Mouse (Mus musculus) c-Kit-positive CD71-negative TER-119-negative erythroid progenitor cells, embryonic 14.5 days (primary cell): Measurements from ENCODE around the gene Rnase11.
"Not testable (repeated sequence)": the region's sequence is repeated elsewhere in the genome, so short reads cannot be mapped to it uniquely, and the experiment has no call there.

Experiments
- DNase-seq: peaks from one replicate; pipeline ENCODE4 v3.0.0-alpha.2; 2013; ENCODE audit warnings: low read depth

The Rnase11 gene

DNA sequence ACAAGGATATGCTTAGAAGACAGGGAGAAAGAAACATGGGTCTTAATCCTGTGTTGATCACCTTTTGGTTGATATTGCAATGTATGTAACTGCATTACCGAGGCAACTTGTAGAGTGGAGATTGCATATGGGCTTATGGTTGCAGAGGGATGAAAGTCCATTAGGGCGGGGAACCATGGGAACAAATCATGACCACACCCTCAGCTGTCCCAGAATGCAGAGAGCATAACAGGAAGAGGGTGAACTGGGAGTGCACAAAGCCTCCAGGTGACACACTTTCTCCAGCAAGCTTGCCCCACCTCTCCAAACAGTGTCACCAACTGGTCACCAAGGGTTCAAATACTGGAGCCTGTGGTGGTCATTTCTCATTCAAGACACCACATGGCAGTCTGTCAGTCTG lies 31.1 kb upstream of the Rnase11 start:
- no peak for DNase-seq

DNA sequence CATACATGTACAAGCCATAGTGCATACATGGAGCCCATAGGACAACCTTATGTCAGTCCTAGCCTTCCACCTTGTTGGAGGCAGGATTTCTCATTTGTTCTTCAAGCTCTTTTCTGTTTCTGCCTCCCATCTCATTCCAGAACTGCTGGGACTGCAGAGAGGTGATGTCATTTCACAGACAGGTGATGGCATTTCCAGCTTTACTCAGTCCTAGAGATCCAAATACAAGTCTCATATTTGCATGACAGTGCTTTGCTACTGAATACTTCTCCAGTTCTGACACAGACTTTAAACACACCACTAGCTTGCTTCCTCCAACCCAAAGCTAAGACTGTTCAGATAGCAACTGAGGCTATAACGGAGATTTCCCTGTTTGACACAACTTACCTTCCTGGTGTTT lies 29.2 kb upstream of the Rnase11 start:
- no peak for DNase-seq

DNA sequence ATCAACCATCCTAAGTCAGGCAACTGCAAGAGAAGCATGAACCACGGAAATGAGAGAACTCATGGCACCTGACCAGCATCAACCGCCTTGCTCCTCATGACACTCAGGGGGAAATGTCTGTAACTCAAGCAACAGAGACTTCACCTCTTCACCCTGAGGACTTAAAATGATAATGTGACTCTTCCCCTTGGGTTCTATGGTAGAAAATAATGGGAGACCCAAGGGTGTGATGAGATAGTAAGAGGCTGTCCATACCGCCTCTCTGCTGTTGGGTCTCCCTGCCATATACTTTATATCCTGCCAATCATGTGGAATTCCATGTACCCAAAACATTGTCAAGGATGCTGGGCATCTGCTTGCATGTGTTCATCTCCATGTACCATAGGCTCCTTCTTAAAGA lies 24.4 kb upstream of the Rnase11 start, which contains the start of gene Olfr750:
Gene Olfr750, minus strand, starts transcription at position 101 of the 400 bp plus-strand sequence.
- DNase-seq = no peak

GRCm38 (mm10) chr14:51069617-51070016 lies 19.7 kb upstream of the Rnase11 start:
- DNase-seq = no peak

DNA sequence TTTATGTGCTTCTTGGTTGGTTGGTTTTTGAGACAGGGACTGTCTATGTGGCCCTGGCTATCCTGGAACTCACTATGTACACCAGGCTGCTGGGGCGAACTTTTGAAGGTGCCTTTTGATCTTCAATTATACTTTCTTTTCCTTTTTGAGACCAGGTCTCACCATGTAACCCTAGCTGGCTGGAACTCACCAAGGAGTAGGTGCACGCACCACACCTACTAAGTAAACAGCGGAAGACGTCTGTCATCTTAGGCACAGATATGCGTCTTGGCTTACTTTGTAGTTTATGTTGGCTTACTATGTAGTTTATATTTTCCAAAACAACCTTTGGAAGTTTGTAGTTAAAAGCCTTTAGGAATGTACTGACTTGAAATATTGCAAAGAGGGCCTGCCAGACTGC lies 19.0 kb upstream of the Rnase11 start:
- DNase-seq = no peak

GRCm38 (mm10) chr14:51060761-51061160 lies 10.8 kb upstream of the Rnase11 start:
- DNase-seq = no peak

- no peak for DNase-seq
Observed at GRCm38 (mm10) chr14:51057401-51057831, 7.5 kb upstream of the Rnase11 start, which contains the start of gene Rnase12. Gene Rnase12 (minus strand): TSS chr14:51057661.

DNA sequence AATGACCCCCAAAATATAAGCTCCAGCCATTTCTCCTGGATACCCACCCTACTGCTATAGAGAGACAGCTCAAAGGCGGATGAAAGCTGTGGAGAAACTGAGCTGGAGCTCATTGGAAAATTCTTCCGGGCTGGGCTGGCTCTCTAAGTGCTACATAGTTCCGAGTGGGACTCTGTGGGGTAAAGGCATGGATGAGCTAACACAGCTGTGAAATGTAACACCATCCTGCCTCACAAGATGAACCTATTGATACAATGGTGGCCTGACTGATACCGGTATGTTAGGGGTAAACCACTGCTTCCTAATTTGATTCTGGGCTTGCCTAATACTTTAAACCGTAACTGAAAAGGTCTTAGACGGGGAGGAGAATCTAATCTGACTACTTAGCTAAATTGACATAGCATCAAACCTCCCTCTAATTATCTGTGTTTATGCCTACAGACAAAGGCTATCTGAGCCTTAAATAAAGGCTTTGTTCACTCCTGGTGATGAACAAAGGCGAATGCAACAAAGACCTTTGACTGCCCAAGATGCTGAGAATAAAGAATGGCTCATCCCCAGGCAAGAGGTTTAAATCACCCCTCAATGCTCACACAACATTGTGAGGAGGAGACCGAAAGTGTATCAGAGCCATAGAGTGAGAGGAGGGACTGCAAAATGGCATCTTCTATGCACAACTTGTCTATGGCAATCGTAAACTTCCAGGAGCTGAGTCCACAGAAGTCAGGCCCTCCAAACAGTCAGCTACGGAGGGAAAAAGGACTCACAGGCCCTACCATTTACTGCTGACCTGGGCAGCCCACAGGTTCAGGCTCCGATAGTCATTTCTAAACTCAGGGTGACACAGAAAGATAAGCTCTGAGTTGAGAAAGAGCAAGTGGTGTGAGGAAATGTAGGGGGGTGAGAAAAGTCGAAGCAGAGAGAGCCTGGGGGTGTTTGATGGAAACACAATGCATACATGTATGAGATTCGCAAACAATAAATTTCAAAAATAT lies 4.6 kb upstream of the Rnase11 start:
- no peak for DNase-seq

GRCm38 (mm10) chr14:51053176-51053575 lies 3.2 kb upstream of the Rnase11 start:
- DNase-seq = no peak

DNA sequence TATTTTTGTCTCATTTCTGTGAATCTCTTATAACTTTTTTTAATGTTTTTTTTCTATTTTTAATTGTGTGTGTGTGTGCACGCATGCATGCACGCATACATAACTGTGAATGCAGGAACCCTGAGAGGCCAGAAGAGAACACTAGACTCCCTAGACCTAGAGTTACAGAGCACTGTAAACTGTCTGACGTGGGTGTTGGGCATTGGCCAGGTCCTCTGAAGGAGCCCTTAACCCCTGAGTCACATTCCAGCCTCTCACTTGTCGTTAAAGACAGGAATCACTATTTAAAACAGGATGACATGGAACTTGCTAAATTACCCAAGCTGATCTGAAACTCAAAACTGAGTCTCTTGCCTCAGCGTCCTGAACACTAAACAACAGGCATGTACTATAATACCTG lies 2.0 kb upstream of the Rnase11 start:
- DNase-seq = no peak

DNA sequence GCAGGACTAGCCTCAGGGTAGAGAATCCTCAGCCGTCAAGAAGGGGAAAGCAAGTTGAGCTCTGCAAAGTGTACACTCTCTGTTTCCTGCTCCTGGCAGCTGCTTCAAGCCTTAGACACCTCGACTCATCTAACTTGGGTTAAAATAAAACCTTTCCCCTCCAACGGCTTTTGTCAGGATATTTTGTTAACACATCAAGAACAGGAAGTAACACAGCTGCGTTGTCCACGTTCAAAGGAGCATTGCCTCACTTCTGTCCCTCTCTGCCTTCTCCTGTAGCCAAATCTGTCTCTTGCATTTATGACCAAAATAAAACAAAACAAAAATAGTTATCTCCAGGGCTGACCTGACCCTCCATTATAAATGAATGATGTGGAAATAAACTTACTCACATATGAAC lies 2.1 kb downstream of the Rnase11 start:
- DNase-seq = no peak

DNA sequence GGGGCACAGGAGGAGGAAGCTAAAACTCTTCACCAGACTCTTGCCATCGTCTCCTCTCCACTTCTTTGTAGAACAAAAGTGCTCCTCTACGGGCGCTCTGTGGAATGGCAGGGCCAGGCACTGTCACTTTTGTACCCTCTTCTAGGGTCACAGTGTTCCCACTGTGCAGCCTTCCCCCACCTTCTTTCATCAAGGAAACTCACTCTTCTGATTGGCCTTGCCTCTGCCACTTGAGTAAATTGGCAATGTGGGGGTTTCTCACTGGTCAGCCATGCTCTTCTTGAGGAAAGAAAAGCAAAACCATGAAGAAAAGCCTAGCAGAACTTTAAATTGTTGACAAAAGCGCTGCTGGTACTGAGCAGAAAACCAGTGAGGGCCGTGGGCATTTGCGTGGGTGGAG lies 8.2 kb downstream of the Rnase11 start, which contains the start of gene Rnase9:
Gene Rnase9, minus strand, starts transcription at position 101 of the 400 bp plus-strand sequence.
- DNase-seq = no peak

DNA sequence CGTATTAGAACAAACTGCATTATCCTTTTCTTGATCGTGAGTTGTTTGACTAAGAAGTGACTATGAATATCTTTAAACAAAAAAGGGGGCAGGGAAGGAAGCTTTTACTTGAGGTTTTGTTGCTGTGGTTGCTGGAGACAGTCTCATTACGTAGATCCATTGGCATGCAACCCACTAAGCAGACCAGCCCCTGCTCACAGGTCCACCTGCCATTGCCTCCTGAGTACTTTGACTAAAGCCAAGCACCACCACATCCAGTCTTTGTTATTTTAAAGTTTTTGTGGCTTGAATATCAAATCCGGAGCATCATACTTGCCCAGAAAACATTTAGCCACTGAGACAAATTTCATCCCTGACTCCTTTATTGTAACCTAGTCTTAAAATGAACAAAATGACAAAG lies 13.7 kb downstream of the Rnase11 start:
- DNase-seq = no peak

DNA sequence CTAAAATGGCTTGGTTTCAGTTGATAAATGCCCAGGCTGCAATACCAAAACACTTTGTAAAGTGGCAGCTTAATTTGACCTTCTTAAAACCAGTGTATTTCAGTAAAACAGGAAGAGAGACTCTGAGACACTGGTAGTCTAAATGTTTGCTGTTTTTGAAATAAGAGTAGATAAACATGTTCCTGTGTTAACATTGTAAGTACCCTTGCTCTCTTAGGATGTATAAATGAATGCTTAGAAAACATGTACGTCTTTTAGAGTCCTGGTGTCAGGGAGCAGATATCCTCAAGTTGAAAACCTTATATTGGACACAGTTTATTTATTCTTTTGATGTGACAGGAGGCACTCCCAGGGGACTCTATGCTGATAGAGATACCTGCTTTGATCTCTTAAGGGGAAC lies 14.8 kb downstream of the Rnase11 start:
- no peak for DNase-seq

DNA sequence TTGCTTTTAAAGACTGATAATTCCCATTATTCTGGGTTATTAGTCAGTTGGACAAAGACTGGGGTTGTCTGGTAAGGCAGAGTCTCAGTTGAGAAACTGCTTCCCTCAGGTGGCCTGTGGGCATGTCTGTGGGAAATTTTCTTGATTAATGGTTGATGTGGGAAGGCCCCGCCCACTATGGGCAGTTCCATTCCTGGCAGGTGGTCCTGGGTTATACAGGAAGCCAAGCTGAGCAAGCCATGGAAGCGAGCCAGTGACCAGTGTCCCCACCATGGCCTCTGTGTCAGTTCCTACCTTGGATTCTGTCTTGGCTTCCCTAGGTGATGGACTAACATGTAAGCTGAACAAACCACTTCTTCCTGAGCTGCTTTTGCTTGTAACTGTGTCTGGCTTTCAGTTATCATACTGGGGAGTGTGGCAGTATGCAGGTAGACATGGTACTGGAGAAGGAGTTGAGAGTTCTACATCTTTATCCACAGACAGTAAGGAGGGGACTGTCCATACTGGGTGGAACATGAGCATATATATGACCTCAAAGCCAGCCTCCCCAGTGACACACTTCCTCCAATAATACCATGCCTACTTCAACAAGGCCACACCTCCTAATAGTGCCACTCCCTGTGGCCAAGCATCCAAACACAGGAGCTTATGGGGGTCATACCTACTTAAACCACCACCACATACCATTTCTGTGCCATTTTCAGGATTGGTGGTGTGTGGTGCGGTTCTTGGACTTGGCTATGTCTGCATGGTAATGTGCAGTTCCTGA lies 22.4 kb downstream of the Rnase11 start:
- DNase-seq = no peak

- peak; percentile 65 for DNase-seq
Observed at GRCm38 (mm10) chr14:51026391-51027133, 23.4 kb downstream of the Rnase11 start.

GRCm38 (mm10) chr14:51024820-51025219 lies 25.1 kb downstream of the Rnase11 start:
- no peak for DNase-seq

GRCm38 (mm10) chr14:51023457-51023856 lies 26.5 kb downstream of the Rnase11 start:
- no peak for DNase-seq

DNA sequence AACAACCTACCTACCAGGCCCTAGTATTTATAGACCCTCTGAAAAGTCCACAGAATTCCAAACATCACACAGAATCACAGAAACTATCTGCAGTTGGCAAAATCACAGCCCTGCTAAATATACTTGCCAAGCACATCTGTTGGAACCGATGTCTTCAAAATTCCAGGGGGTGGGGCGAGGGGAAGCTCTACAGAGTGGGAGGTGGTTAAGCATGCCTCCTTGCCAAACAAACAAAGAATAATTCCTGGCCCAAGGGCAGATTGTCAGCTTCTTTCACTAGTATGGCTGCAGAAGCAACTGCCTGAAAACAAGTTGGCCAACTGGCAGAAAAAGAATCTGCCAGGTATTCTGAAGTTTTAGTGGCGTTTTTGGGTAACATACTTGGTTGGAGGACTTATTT lies 32.7 kb downstream of the Rnase11 start:
- no peak for DNase-seq

DNA sequence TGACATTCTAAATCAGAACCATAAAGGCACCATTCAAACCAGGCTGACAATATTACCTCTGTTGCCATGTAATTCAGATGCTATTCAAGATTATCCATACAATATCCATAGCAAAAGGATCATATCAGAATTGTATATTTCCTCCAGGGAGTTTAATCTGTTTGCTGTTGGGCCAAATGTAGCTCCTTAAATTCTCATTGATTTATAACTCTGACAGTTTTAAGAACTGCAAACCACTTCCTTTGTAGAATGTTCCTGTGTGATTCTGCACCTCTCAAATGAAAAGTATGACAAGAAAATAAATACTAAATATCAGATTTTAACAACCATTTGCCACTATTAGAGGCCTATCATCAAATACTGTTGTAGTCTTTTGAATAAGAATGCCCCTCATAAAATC lies 34.2 kb downstream of the Rnase11 start:
- no peak for DNase-seq

DNA sequence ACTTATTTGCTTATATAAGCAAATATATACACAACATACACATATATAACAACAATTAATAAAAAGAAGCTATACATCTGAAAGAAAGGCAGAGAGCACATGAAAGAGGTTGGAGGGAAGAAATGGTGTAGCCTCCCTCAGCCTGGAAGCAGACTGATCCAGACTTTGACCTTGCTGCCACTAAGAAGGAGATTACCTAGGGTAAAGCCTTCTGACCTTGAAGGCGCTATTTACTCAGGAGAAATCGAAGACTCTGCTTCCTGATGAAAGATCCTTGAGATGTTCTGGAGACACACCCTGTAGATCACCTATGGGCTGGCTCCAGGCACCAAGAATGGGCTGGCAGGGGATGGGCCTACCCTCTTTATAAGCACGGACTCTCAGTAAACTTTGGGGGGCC lies 35.2 kb downstream of the Rnase11 start:
- DNase-seq = not testable (repeated sequence)

- DNase-seq = no peak
Observed at GRCm38 (mm10) chr14:51009572-51009971, 40.4 kb downstream of the Rnase11 start.
